Mouse (Mus musculus): ENCODE measurements around the gene Zfp277.

Gene Zfp277

DNA sequence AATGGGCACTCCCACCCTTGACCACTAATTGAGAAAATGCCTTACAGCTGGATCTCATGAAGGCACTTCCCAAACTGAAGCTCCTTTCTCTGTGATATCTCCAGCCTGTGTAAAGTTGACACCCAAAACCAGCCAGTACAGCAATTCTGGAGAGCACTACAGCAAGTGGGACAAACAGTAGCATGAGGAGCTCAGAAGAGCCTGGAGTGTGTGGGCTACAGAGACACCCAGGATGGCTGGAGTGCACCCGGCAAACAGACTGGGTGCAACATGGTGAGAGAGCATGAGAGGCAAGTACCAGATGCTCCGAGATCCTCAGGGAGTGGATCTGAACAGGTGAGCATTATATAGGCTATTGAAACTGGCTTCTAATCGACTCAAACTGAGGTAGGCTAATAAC is 93.8 kb downstream of the Zfp277 start:
- DNase-seq (ENCODE audit: low spot score) = no peak

DNA sequence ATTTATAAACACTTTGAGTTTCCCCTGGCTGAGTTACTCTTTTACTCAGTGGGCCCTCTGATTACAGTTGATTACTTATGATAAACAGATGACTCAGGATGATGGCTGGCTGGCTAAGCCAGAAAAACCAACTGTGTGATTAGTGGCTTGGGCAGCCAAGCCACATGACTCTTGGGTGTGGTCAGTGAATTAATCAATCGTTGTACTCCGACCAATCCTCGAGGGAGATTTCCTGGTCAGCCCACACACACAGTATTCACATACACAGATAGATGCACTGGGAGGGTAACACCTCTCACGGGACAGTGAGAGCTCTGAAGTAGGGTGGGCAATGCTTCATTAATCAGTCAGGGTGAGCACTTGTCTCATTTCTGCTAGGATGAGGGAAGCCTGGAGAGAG is 97.5 kb downstream of the Zfp277 start:
- DNase-seq (ENCODE audit: low spot score) = no peak

DNA sequence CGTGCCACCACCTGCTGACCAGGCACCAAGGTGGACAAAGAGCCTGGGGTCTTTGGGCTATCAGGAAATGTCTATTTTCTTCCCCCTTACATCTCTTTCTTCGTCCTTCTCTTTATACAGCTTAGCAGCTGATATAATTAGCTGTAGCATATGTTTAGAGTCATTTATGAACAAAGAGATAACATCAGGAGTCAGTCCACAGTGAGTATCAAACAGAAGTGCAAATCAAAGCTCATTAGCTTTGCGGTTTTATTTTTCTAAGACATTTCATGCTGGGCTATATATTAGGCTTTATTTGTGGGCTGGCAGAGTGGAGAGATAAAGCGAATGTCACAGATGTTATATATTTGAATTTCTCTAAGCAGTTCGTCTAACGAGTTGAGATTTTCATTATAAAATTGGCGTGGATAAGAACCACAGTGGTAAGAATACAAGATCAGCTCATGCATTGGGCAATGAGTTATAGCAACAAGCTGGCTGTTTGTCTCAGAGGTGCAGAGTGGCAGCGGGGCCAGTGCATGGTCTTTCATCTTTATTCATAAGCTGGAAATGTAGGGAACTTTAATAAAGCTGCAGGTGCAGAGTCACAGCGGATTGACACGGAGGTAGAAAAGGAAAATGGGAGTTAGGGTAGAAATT is 98.5 kb downstream of the Zfp277 start:
- DNase-seq (ENCODE audit: low spot score) = no peak

DNA sequence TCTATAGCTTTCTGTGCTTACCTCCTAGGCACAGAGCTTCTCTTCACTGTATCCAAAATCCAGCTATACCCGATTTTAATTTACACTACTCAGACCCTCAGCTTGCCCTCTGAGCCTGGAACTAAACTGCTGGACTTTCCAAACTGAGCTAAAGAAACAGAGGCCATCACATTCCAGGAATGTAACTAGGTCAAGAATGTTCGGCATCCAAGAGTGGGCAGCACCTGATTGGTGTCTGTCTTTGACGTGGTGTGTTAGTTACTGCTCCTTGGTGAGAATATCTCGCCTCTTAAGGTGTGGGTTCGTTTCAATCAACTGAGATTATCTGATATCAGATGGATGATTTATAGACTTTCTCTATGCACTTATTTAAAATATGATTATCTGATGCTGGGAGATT is 104.3 kb downstream of the Zfp277 start:
- no peak for DNase-seq (ENCODE audit: low spot score)

DNA sequence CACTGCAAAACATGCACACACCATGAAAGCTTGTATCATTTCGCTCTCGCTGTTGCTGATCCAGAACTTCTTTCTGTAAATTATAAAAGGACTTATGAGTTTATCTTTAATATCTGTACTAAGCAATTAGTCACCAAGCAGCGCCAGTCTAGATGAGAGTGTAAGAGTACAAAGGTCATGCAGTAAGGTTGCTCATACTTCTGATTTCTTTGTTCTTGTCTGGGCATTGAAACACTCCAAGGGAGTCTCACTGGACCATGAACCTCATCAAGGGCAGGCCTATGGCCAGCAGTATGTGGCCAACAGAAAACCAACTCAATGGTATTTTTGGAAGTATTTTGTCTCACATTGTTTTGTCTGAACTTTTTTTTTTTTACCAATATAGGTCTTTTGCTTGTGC is 110.4 kb downstream of the Zfp277 start:
- DNase-seq (ENCODE audit: low spot score) = no peak

DNA sequence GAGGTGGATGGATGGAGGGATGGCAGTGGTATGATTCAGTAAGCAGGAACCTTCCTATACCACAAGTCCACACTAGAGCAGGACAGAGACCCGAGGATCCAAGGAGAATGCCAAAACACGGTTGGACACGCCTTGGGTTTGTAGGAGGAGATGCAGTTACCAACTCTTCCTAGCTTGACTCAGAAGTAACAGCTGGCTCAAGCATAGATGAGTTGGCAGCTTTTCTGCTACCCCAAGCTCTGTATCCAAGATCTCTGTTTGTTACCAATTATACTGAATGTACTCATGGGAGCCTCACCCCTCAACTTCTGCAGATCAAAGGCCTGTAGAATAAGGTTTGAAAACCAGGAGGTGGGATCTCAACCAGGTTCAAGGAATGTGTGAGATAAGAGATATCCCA is 114.2 kb downstream of the Zfp277 start:
- DNase-seq (ENCODE audit: low spot score) = no peak

DNA sequence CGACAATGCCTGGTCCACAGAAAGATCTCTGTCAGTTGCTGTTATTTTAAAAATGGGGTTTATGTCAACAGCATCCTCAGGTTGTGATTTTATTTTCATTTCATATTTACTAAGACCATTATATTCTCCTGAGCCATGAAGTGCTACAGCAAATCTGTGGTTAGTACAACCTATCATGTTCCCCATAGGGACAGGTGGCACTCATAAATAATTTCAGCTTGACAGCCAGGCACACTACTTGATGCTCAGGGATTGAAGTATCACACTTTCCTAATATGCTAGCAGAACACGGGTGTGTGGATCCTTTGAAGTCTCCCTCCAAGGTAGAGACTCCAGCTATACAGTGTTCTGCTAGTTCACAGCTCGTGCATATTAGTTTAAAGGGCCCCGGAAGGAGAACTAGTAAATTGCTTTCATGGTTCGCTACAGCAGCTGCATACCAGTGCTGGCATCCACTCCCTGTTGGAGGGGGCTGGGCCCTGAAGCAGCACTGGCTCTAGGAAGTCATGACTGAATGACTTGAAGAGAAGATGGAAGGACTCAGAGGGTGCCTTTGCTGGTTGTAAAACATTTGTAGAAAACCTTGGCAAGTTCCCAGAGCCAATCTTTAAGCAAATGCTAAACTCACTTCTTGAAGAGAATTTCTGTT is 118.6 kb downstream of the Zfp277 start:
- no peak for DNase-seq (ENCODE audit: low spot score)

DNA sequence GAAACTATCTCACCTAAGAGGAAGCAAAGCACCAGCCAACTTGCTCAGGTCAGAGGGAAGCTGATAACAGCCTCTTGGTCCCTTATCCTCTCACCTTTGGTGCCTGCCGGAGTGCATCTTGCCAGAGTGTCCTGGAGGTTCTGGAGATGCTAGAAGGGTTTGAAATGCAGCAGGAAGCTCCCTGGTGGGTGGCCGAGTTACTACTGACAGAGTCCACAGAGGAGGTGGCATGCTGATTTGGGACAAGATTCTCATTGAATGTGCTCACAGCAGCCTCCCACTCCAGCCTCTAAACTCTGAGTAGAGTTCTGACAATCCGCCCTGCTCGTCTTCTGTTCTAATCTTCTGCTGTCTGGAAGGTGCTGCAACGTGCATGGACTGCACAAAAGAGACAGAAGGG is 120.1 kb downstream of the Zfp277 start:
- DNase-seq (ENCODE audit: low spot score) = no peak

DNA sequence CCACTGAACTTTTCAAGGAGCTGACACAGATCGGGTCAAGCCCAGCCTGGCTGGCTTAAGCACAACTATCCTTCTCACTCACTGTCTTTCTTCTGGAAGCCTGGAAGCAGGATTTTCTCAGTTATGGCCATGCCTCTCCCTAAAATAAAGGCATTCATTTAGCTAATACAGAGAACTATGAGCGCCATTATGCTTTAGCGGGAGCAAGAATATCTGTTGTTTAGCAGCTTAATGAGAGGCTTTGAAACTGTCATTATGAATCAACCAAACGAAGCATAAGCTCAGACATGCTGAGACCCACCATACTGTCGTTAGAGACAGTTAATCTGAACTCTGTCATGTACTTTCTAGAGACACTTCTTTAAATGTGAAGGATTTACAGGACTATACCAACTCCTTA is 120.9 kb downstream of the Zfp277 start:
- DNase-seq (ENCODE audit: low spot score) = no peak

DNA sequence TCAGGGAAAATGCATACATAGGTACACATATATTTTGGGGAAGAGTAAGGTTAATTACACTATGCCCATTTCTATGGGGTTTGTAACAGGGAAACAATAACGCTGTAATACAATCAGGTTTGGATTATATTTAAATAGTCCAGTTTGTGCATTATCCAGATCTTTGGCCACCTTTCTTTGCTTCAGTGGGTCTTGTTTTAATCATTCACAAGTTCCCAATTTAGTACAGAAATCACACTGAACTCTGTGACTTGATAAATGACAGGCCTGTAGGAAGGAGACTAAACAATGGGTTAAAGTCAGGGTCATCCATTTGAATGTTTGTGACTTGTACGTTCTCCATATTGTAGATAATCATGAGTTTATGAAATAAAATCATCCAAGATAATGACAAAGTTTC is 130.6 kb downstream of the Zfp277 start:
- no peak for DNase-seq (ENCODE audit: low spot score)

DNA sequence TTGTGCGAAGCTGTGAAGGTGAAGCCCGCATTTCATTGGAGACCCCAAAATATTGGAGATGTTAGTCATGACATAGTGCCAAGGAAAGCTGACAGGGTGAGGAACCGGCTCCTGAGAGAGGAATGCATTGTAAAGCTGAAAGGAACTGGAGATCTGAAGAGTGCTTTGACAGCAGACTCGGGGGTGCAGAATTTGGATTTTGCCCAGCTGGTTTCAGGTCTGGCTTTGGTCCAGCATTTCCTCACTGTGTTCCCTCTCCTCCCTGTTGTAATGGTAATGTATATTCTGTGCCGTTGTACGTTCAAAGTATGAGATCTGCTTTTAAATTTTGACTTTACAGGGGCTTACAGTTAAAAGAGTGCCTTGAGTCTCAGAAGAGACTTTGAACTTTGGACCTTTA is 141.7 kb downstream of the Zfp277 start:
- DNase-seq (ENCODE audit: low spot score) = no peak

DNA sequence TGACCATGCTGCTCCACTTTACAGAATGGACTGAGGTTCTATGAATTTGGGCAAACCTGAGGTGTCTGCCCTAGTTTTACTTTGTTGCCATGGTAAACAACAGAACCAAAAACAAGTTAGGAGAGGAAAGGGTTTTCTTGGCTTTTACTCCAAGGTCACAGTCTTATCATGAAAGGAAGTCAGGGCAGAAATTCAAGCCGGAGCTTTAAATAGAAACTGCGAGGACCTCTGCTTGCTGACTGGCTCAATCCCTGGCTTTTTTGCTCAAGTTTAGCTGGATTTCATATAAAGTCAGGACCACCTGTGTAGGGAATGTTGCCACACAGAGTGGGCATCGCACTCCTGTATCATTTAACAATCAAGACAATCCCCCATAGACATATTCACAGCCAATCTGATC is 147.1 kb downstream of the Zfp277 start:
- no peak for DNase-seq (ENCODE audit: low spot score)

DNA sequence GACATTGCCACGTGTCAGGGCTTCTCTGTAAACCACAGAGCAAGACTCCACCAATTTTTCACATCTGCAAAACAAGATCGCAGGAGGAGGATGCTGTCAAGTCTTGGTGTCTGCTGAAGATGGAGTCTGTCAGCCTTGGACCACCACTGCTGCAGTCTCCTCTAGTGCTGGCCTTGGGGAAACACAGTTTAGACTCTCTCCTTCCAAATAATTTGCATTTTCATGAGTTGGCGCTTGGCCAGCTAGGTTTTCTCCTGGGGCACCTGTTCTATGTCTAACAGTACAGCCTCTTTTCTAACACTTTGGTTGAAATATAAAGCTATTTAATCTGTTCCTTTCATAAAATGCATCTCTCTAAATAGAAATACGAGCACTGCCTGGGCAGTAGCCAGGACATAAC is 159.2 kb downstream of the Zfp277 start:
- DNase-seq (ENCODE audit: low spot score) = no peak

DNA sequence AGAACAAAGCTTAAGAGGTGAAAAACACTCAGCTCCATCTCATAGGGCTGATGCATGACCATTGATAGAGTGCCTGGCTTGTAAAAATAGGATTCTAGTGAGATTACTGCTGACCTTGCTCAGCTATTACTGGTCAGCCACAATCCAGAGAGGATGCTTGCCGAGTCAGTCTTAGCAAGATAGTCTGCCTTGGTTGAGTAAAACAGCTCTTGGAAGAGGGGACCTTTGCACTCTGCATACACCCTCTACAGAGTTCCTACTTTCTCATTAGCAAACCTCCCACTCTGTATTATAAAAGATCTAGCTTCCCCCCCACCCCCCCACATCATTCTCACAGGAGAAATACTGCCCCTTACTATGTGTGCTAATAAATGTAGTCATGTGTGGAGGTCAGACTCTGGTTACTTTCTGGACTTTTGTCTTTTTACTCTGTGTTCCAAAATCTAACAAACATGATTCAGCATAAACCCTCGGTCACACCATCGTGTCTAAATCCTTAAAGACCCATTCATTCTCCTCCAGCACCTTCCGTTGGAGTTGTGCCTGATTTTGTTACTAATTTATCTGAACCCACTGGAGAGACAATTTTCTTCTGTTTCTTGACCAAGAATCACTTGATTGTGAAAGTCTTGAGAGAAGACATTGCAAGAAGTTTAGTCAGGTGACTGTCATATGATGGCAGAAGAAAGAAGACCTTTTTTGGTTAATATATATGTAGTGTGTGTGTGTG is 164.9 kb downstream of the Zfp277 start:
- DNase-seq (ENCODE audit: low spot score) = no peak

DNA sequence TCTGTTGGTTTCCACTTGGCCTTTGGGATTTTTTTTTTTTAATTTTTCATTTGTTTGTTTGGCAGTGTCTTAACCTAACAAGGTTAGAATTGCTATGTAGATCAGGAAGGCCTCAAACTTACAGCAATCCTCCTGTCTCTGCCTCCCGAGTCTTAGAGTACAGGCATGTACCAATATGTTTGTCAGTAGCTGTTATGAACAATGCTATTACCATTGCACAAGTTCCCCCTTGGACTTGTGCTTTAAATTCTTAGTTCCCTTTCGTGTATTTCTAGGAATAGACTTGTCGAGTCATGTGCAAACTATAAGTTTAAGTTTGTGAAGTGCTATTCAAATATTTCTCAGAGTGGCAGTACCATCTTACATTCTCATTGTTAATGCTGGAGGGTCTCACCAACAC is 168.1 kb downstream of the Zfp277 start:
- no peak for DNase-seq (ENCODE audit: low spot score)

DNA sequence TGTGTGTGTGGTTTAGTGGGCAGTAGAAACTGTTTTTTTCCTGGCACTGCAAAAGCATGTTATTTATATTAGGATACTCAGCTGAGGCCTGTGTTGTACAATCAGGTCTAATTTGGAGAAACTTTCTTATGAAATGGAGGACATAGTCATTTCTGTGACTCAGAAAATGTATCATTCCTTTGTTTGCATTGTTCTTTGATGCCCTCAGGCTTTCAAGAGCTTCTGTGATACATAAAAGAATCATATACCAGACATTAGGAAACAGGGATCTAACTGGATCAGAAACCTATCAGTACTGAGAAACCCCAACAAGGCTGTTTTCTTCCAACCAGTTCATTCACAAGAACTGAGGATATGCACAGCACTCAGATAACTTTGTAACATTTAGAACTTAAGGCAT is 170.8 kb downstream of the Zfp277 start:
- no peak for DNase-seq (ENCODE audit: low spot score)

DNA sequence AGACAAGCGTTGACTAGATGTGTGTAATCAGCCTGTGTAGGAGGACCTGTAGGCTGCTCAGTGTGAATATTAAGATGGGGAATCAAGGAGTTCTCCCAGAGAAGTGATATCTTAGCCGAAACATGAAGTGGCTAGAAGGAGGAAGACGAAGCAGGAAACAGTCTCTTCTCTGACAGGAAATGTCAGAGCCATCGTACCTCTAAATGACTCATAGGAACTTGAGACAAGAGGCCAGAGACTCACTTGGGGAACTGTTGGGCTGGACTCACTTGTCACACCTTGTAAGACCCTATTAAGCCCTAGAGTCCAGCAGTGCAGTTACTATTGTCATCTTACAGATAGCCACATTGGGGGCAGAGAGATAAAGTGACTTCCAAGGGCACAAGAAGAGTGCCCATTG is 172.4 kb downstream of the Zfp277 start:
- no peak for DNase-seq (ENCODE audit: low spot score)

DNA sequence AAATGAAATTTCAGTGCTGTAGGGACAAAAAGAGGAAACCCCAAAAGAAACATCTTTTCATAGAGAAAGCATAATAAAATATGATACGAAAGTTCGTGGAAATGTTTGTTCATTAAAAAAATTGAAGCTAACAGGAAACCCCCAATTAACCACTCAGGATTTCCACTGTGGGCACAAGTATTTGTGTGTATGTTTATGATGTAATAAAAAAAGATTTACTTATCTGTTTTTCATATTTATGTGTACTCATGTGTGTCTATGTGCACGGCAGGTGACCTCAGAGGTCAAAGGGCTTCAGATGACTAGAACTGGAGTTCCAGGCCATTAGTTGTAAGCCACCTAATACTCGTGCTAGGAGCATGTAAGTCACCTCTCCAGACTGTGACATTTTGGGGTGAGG is 173.0 kb downstream of the Zfp277 start:
- DNase-seq (ENCODE audit: low spot score) = no peak

DNA sequence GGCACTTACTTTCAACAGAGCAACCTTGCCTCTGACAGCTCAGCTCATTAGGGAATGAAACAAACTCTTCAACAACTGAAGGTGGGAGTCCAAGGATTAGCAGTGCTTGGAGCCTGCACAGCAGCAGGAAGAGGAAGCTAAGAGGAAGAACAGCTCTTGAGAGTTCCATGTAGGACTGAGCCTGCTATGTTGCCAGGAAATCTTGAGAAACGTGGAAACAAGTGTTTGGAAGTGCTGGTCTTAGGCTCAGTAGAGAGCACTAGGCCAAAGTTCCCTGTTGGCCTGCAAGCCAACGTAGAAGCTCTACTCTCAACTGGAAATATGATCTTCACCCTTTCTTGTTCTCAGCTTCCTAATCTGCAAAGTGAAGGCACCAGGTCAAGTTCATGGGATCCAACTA is 177.4 kb downstream of the Zfp277 start:
- no peak for DNase-seq (ENCODE audit: low spot score)

All from ovary, adult 18-20 months (tissue).